Mouse (Mus musculus) embryonic facial prominence, embryonic 12.5 days (tissue): ENCODE measurements around the gene Zfp672. TPM values are rescaled to one million over a fixed set of nuclear protein-coding genes. Genes with fewer than 3 reads are reported as not detected.

ENCODE experiments used
- ATAC-seq: fragments of 200-750 bp; cut with Nextera tagmentation; 2 replicates; pipeline ENCODE4 v1.8.0; 2017; ENCODE audit not compliant: insufficient number of reproducible peaks, insufficient read depth, low FRiP score, low TSS enrichment
- H3K27ac ChIP-seq: fragments of 300-500 bp; sonication (generic); 2 replicates; pipeline ENCODE4 v1.5.1; 2016; ENCODE audit warnings: mild to moderate bottlenecking
- H3K27me3 ChIP-seq: fragments of 300-500 bp; sonication (generic); 2 replicates; pipeline ENCODE4 v1.6.1; 2016; ENCODE audit warnings: mild to moderate bottlenecking, moderate library complexity
- H3K36me3 ChIP-seq: fragments of 300-500 bp; sonication (generic); 2 replicates; pipeline ENCODE4 v1.6.1; 2016; ENCODE audit warnings: mild to moderate bottlenecking
- H3K4me1 ChIP-seq: fragments of 300-500 bp; sonication (generic); 2 replicates; pipeline ENCODE4 v1.6.1; 2016
- H3K4me2 ChIP-seq: fragments of 300-500 bp; sonication (generic); replicated peaks from 2 replicates; pipeline ENCODE4 v1.6.1; 2016; ENCODE audit warnings: mild to moderate bottlenecking, moderate library complexity
- H3K4me3 ChIP-seq: fragments of 300-500 bp; sonication (generic); 2 replicates; pipeline ENCODE4 v1.5.1; 2016; ENCODE audit warnings: mild to moderate bottlenecking
- H3K9ac ChIP-seq: fragments of 300-500 bp; sonication (generic); 2 replicates; pipeline ENCODE4 v1.6.1; 2016; ENCODE audit warnings: mild to moderate bottlenecking, moderate library complexity
- H3K9me3 ChIP-seq: fragments of 300-500 bp; sonication (generic); 2 replicates; pipeline ENCODE4 v1.6.1; 2016; ENCODE audit warnings: mild to moderate bottlenecking, moderate library complexity
- WGBS: fragments of 180-500 bp; shearing (Covaris S2); methylation state at CpG from one replicate; pipeline ENCODE4 v1.1.7; 2016; 5-methylcytosine and 5-hydroxymethylcytosine counted together
- polyA plus RNA-seq: library from polyadenylated mRNA; unstranded; fragments of >200 nt; fragmentation: Nextera tagmentation; extraction: Ambion mirVana; gene quantifications from 2 replicates; pipeline ENCODE4 v1.2.1, GENCODE M21; 2016

Zfp672 gene
- polyA plus RNA-seq, 1 experiment from 2014 or later, result 38.7 TPM

DNA sequence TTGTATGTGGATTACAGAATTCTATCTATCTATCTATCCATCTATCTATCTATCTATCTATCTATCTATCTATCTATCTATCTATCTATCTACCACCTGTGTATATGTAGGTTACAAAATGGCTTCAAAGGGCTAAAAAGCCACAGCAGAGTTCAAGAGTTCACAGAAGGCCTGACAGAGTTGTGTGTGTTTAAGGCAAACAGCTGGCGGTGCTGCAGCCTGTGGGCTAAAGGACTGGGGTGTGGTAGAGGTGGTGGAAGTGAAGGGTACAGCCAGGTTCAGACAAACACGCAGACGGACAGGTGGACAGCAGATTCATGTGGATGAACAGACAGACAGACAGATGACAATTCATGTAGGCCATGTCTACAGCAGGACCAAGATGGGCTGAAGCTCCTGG is 61.9 kb downstream of the Zfp672 start:
- Histone ChIP-seq H3K4me1 (no peaks in the 10 kb centered on the region), H3K9ac (no peak overlapping the region), H3K9me3 (no peaks in the 10 kb centered on the region), H3K27me3 (no peaks in the 10 kb centered on the region), H3K4me2 (no peak overlapping the region), H3K4me3 (no peak overlapping the region), H3K27ac (no peak overlapping the region), H3K36me3 (no peaks in the 10 kb centered on the region)
- WGBS, result 86% methylated on average over 3 of the region's 3 CpGs
- no peak for ATAC-seq

Other genes starting within 250 kb of the Zfp672 start
- not detected in 2 replicates for gene Gm12248, start 237.2 kb downstream of the Zfp672 start, polyA plus RNA-seq
- 103 TPM in 2 replicates for gene Cnot8, start 226.2 kb downstream of the Zfp672 start, polyA plus RNA-seq
- gene Gemin5, start 161.8 kb downstream of the Zfp672 start, polyA plus RNA-seq, result 25.6 and 29.8 TPM in 2 replicates
- gene Mrpl22, start 158.7 kb downstream of the Zfp672 start, polyA plus RNA-seq, result 125 and 126 TPM in 2 replicates
- 2.7 and 2.9 TPM in 2 replicates for gene Igtp, start 130.8 kb downstream of the Zfp672 start, polyA plus RNA-seq
- 0.56 and 1.2 TPM in 2 replicates for gene Irgm2, start 130.7 kb downstream of the Zfp672 start, polyA plus RNA-seq
- 0.08 TPM in 1 of 2 replicates, not detected in the other for gene 4930438A08Rik, start 55.5 kb downstream of the Zfp672 start, polyA plus RNA-seq
- 27.4 and 29.7 TPM in 2 replicates for gene Zfp692, start 23.3 kb downstream of the Zfp672 start, polyA plus RNA-seq
- 38.2 and 40.6 TPM in 2 replicates for gene Sh3bp5l, start 385 bp upstream of the Zfp672 start, polyA plus RNA-seq
- not detected in 2 replicates for gene Lypd8, start 48.7 kb upstream of the Zfp672 start, polyA plus RNA-seq
- not detected in 2 replicates for gene 1810065E05Rik, start 90.8 kb upstream of the Zfp672 start, polyA plus RNA-seq
- gene Gm12253, start 102.2 kb upstream of the Zfp672 start, polyA plus RNA-seq, result not detected in 2 replicates
- gene Lypd9, start 122.6 kb upstream of the Zfp672 start, polyA plus RNA-seq, result not detected in 2 replicates
- not detected in 2 replicates for gene Olfr30, start 131.9 kb upstream of the Zfp672 start, polyA plus RNA-seq
- not detected in 2 replicates for gene Olfr332, start 162.2 kb upstream of the Zfp672 start, polyA plus RNA-seq
- gene Olfr331, start 172.2 kb upstream of the Zfp672 start, polyA plus RNA-seq, result not detected in 2 replicates
- gene Olfr330, start 204.5 kb upstream of the Zfp672 start, polyA plus RNA-seq, result not detected in 2 replicates
- gene Olfr329-ps, start 216.1 kb upstream of the Zfp672 start, polyA plus RNA-seq, result not detected in 2 replicates
- 0.08 TPM in 1 of 2 replicates, not detected in the other for gene Olfr328, start 225.3 kb upstream of the Zfp672 start, polyA plus RNA-seq
- not detected in 2 replicates for gene Olfr224, start 240.2 kb upstream of the Zfp672 start, polyA plus RNA-seq
- gene Olfr325, start 247.4 kb upstream of the Zfp672 start, polyA plus RNA-seq, result not detected in 2 replicates